Mouse (Mus musculus) regulatory T cell (primary cell): ENCODE results near the gene Dap.

ENCODE experiments used
- in situ Hi-C: fragments of 300-600 bp; cut with MboI, MseI; formaldehyde crosslinking; loops from one replicate; pipeline ENCODE4 v1.15.1; 2025; ENCODE audit warnings: high pct_unique_total_duplicates

The Dap gene

DNA sequence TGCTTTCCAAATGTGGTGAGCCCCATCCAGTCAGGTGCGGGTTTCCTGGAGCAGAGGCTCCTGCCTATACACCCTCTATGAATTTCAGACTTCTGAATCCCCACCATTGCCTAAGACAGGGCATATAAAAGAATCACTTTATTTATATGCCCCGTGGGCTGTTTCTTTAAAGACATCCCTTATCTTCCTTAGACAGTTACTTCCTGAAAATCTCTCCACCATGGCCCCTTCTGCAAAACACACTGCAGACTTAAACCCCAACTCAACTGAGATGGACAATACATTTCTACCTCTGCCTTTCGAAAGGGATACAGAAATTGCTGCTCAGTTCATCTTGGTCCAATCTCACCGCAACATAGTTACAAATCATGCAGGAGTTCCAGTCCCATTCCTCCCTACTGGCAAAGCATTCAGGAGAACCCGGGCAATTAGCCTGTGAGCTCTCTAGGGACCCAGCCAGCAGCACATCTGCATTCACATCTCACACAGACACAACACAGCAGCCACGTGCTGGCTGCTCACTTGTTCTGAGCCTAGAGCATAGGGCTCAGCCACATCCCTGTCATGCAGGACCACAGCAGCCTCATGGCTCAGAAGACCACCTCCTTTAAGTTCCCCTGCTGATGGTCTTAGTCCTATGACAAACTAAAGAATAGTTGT lies 75.3 kb downstream of the Dap start:
- in situ Hi-C loops = loop anchor here (25.0 kb wide), 1 partner anchor 1262 kb away; no protein-coding TSS in a partner anchor

DNA sequence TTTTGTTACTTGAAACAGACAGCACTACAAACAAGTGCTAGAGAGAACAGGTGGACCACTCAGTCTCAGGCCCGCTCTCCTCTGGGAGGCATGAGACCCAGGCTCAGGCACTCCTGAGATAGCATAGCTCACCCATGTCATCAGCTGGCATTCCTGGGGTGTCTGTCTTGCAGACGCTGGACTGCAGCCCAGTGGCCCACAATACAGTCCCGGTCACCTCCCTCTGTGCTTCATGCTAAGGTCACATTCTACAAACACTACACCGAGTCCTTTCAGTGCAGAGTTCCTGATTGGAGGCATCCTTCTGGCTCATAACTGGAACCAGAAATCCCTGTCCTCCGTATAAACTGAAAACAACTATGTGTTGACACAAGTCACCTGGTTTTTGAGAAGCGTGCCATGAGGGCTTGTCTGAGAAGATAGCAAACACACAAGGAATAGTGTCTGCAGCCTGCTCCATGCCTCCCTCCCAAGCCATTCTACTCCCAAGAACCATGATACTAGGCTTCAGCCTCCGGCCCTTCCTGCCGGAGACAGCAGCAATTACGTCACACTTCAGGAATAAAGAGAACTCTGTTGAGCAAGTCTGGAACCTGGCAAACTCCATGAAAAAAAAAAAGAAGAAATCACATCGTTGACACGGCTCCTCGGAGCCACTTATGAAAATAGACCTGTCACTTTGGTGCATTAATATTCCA lies 78.3 kb downstream of the Dap start:
- in situ Hi-C loops = no loop called here

DNA sequence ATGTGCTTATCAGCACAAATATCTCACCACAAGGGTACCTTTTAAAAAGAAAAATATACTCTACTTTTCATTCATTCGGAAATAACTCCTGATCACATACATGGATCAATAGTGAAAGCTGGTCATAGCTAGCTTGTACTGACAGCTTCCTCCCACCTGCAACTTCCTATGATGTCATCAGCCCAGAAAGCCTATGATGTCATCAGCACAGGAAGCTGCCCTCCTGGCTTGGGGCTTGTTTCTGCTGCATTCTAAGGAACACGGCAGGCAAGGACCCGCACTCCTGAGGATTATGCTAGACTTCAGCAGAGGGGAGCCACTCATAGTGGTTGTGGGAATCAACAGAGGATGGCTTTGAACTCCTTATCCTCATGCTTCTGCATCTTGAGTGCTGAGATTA lies 80.2 kb downstream of the Dap start:
- in situ Hi-C loops = no loop called here

DNA sequence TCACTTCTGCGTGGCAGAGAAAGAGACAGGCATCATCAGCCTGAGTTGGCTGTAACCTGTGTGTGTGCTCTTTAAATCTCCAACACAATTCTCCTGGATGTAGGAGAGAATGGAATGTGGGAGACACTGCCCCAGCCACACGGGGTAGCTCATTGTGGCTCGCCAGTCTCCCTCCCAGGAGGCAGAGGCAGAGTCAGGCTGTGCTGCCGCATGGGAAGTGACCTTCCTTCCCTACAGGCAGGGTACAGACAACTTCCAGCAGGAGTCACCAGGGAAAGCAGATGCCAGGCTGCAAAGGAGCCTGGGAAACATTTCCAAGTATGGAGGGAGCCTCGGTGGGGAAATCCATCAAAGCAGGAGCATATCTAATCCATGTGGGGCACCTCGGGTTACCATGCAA lies 81.1 kb downstream of the Dap start:
- in situ Hi-C loops = no loop called here

DNA sequence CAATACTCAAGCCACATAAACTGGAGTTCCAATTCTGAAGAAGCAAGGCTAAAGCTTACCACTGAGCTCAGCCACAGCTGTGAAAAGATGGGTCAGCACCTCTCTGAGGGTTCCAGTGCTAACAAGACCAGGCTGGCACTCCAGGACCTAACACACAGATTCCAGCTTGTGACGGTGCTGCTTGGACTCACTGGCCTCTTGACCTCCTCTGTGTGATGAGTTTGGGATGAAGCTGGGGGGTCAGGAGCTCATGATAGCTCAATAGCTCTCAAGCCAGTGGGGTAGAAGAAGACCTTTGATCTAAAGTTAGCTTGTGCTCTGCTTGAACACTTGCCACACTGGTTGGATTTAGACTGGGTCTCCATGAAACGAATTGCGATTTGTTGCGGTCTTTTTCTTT lies 82.6 kb downstream of the Dap start:
- in situ Hi-C loops = no loop called here

DNA sequence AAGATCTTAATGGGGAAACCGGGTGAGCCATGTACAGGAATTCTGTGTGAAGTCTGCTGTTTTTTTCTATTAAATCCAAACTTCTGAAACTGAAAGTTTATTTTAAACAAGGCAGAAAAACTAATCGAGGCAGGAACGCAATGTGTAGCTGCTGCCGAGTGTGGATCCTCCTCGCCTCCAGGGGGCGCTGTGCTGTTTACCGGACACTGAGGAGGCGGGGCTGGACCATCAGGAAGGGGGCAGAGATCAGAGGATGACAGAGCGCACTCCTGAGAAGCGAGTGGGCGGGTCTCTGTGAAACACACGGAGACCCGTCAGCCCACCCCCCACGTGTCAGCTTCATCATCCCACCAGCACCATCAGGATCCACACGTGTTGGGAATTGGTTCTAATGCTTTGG lies 85.4 kb downstream of the Dap start:
- in situ Hi-C loops = no loop called here

DNA sequence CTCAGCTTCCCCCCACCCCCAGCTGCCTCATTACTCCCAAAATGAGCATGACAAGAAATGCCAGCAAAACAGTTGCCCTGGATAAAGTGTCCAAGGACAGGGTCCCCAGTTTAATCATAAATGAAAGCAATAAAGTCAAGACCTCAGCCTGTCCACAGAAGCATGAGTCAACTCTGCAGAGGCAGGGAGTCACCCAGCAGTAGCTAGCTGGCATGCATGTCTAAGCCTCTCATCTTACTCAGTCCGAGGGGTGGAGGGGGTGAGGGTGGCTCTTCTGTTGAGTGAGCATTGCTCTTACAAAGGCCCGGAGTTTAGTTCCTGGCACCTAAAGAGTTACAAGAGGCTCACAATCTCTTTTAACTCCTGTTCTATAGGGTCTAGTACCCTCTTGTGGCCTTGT lies 87.9 kb downstream of the Dap start:
- in situ Hi-C loops = no loop called here

DNA sequence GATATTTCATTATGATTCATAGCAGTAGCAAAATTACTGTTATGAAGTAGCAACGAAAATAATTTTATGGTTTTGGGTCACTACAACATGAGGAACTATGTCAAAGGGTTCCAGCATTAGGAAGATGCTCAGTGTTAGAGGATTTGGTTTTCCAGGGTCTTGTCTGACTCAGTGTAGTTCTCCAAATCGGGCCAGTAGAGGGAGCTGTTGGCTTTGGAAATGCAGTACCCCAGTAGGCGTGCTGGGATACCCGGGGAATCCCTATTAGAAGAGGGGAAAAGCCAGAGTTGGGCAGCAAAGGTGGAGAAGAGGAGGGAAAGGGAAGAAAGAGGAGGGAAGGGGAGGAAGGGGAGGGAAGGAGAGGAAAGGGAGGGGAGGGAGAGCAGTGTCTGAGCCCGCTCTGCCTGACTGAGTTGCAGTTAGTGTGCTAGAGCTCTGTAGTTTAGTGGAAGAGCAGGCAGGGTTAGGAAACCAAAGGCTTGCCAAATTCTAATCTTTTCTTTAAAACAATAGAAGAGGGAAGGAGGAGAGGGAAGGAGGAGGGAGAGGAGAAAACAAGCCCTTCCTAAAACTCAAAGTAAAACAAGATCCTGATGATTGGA lies 91.6 kb downstream of the Dap start:
- in situ Hi-C loops = no loop called here

DNA sequence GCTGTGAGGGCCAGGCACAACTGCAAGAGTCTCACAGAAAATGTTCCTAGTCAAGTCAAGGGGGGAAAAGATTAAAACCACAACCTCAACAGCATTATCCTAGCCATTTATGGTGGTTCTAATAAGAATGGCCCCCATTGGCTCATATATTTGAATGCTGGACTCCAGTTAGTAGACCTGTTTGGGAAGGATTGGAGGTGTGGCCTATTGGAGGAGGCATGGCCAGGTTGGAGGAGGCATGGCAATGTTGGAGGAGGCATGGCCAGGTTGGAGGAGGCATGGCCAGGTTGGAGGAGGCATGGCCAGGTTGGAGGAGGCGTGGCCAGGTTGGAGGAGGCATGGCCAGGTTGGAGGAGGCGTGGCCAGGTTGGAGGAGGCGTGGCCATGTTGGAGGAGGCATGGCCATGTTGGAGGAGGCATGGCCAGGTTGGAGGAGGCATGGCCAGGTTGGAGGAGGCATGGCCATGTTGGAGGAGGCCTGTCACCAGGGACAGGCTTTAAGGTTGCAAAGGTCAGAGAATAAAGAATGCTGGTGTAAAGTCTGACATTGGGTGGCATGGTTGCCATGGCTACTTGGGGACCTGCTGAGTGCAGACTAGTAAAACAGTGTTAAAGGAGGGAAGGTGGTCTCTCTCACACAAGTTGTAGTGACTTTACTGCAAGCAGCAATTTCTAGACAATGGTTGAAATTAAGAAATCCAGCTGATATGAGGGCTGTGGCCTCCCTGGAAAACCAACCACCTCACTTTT lies 93.1 kb downstream of the Dap start:
- in situ Hi-C loops = no loop called here

DNA sequence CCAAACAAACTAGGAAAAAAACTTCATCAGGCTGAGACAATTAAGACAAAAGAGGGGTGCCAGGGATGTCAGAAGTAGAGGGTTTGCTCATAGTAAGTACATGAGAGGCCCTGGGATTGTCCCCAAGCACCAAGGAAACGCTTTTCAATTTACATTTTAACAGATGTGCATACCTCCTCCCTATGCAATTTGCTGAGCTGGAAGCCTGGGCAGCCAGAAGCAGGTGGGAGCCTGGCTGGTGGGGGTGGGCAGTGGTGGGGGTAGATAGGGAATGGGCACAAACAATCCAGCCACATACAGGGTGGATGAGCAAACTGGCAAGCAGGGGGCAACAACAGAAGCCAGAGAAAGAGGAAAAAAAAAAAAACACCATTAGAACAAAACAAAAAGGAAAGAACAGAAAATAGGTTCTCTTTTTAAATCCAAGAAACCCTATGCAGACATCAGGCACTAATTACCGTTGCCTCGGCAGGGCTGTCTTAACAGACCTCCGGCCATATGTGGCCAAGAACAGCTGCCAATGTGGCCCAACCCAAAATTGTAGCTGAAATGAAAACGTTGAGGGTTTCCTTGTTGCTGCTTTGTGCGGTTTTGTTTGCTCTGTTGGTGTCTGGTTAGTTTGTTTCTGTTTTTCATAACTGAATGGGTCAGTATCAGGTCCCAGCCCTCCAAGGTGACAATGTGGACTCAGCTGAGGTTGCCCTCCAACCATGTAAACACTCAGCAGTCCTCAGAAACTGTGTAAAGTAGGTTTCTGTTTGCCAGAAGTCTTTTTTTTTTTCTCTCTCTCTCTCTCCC lies 94.2 kb downstream of the Dap start:
- in situ Hi-C loops = no loop called here

DNA sequence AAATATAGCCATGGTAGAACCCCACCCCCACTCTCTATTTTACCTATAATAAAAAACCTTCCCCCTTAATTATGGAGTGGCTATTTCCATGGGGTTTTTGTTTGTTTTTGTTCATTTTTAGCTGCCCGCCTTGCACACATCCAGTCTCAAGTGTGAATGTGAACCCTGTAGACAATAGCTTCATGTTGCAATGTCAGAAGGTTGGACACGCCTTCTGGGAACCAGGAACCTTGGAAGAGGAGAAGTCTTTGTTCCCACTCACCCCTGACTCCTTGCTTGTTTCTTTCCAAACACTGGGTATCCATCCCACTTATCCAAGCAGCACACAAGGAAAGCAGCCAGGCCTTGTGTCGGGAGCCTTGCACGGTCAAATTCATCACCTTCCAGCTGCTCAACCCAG lies 94.9 kb downstream of the Dap start:
- in situ Hi-C loops = no loop called here

DNA sequence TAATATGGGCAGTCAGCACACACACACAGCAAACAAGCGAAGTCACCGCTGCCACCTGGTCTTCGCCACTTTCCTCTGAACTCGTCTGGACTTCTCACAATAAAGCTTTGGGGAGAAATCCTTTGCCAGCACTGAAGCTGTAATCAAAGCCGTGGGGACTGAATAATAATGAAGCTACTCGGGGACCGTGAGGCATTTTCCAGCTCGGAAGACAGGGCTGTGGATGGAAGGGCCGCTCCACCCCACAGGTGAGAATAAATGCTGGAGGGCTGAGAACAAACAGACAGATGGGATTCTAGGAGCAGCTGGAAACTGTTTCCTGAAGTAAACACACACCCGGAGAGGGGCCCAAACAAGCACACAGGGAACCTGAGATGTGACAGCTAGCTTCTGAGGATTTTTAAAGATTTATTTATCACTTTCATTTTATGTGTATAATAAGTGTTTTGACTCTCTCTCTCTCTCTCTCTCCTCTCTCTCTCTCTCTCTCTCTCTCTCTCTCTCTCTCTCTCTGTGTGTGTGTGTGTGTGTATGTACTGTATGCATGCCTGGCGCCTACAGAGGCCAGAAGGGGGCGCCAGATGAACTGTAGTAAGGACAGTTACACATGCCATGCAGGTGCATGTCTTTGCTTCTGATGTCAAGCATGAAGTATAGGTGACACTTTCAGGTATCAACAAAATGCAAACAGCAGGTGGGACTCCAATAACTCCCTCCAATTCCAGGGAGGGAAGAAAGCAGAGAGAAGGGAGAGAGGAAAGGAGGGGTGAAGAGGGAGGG lies 96.7 kb downstream of the Dap start:
- in situ Hi-C loops = no loop called here

DNA sequence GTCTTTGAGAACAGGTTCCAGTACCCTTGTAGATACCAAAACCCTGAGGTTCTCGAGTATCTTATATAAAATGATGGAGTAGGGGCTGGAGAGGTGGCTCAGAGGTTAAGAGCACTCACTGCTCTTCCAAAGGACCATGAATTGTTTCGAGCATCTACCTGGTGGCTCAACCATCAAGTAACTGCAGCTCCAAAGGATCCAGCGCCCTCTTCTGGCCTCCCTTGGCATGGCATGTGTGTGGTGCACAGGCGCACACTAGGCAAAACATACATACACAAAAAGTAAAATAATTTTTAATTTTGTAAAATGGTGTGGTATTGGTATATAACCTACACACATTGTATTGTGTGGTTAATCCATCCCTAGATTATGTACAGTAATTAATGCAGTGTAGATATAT lies 99.6 kb downstream of the Dap start:
- in situ Hi-C loops = no loop called here
